Mouse (Mus musculus) monocyte, adult 5-6 weeks (primary cell): Measurements from ENCODE around the gene Slc35g1. TPM values are rescaled to one million over a fixed set of nuclear protein-coding genes. Genes with fewer than 3 reads are reported as not detected.

Experiments
- ATAC-seq: fragments of 153-309, 156-312 bp; replicated peaks from 2 replicates; pipeline ENCODE4 v1.8.0; 2017; ENCODE audit warnings: mild to moderate bottlenecking; ENCODE audit not compliant: low TSS enrichment, insufficient number of reproducible peaks, severe bottlenecking, poor library complexity, low FRiP score
- total RNA-seq: library from RNA; stranded (forward); fragments of 200-1000, 200-491, 200-594 nt; gene quantifications from 3 replicates; pipeline ENCODE4 v1.2.3, GENCODE M21; 2017

The Slc35g1 gene
- total RNA-seq, 1 experiment from 2014 or later, result 2.3 TPM

DNA sequence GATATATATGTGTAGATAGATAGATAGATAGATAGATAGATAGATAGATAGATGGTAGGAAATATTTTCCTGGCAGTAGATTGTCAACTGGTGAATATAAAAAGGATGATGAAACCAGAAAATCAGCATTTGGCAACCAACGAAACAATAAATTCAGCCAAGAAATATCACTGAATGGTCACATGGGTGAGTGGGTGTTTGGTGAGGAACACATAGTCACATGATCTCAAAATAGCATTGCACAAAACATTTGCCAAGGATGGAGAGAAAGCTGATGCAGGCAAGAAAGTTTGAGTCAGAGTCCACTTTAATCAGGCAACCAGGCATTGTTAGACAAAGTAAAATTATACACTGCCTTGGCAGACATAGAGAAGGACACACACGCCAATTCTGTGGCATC lies 37.6 kb downstream of the Slc35g1 start:
- ATAC-seq, result no peak

DNA sequence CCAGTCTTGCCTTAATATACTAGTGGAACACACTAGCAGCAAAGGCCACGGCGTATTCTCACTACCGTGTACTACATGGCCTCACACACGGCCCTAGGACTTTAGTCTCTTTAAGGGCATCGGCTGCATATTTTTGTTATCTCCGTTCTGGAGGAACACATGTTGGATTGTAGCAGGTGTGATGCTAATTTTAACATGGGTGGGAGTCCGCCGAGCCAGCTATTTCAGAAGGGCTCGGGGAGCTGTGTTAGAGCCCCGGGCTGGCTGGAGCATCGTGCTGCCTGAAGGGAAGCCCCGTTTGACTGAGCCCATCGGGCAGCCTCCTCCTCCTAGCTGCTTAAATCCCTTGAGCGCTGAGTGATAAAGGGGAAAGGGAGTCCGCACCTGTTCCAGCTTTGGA lies 39.4 kb downstream of the Slc35g1 start:
- no peak for ATAC-seq

DNA sequence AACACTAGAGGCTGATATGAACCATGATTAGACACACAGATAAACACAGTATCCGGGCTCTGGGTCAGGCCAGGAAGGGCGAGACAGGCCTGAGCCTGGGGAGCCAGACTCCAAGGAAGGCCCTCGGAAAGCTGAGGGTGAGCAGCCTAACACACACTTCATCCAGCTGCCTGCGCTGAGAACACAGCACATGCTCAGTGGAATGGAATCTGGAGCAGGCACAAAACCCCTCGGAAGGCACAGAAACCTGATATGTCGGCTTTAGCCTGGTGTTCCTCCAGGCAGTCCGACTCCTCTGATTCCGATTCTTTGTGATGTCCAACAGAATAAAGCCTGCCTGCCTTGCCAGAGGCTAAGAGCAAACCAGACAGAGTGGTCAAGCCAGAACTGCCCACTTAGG lies 46.1 kb downstream of the Slc35g1 start:
- ATAC-seq, result no peak

DNA sequence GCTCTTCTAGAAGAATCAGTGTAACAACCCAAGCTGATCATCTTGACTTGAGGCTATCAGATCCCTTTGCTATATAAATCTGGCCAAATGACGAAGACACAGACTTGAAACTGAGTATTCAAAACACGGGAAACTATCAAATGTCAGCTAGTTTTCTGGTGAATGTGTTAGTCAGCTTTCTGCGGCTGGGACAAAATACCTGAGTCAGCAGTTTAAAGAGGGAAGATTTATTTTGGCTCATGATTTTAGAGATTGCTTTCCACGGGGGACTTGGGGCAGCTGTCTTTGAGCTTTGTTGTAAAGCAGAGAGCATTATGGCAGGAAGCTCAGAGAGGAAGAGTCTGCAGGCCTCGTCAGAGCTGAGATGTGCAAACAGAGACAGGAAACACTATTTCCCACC lies 50.0 kb downstream of the Slc35g1 start:
- ATAC-seq, result no peak

Other genes starting within 250 kb of the Slc35g1 start
- gene Fra10ac1, start 171.8 kb upstream of the Slc35g1 start, total RNA-seq, result 21.3 to 28.9 TPM (median 22.3 TPM) in 3 replicates
- gene Lgi1, start 131.4 kb upstream of the Slc35g1 start, total RNA-seq, result not detected in 3 replicates
- gene Plce1, start 85.1 kb downstream of the Slc35g1 start, total RNA-seq, result 0.10 TPM in 1 of 3 replicates, not detected in the others